Mouse (Mus musculus): ENCODE results near the gene Prps1.

- TF ChIP-seq CTCF (IDR thresholded peaks at IDR 0.05; ENCODE audit: low read depth, low read length) (no peak), POLR2A (IDR thresholded peaks at IDR 0.05; ENCODE audit: insufficient read depth, low read length) (no peak), EP300 (IDR thresholded peaks at IDR 0.05; ENCODE audit: insufficient read depth, low read depth, low read length) (no peak)
These were observed 54.5 kb downstream of the Prps1 start for GRCm38 (mm10) chrX:140510696-140511429.

Measured in ES-Bruce4 (cell line).